Mouse (Mus musculus): Measurements from ENCODE around the gene Spop.

- TF ChIP-seq EP300 (optimal IDR thresholded peaks at IDR 0.05) (no peak), CTCF (IDR thresholded peaks at IDR 0.05; ENCODE audit: low read depth) (no peak)
These were observed 98.5 kb downstream of the Spop start for GRCm38 (mm10) chr11:95512383-95512782.
